Mouse (Mus musculus) kidney, adult 2 months (tissue): ENCODE measurements at regions not wholly inside any gene's neighbourhood (a gene's known extent, or its start where the extent isn't known, plus 50 kb on each side); places are given as distances from the start of the nearest gene placed in this dataset.

Experiments used
- DNase-seq: peaks from one replicate; pipeline ENCODE4 v3.0.0; 2021
- H3K27ac ChIP-seq: fragments of 200-500 bp; 2 replicates; pipeline ENCODE4 v1.5.1; 2012; ENCODE audit warnings: low read depth, low read length, control low read depth, inconsistent platforms; ENCODE audit not compliant: insufficient read depth
- H3K27me3 ChIP-seq: fragments of 200-500 bp; replicated peaks from 2 replicates; pipeline ENCODE4 v1.6.1; 2012; ENCODE audit warnings: mild to moderate bottlenecking, moderate library complexity, low read length, inconsistent platforms; ENCODE audit not compliant: control insufficient read depth, insufficient read depth
- H3K36me3 ChIP-seq: fragments of 200-500 bp; 2 replicates; pipeline ENCODE4 v1.6.1; 2012; ENCODE audit warnings: mild to moderate bottlenecking, moderate library complexity, low read length, inconsistent platforms; ENCODE audit not compliant: control insufficient read depth, insufficient read depth
- H3K4me1 ChIP-seq: fragments of 200-500 bp; 2 replicates; pipeline ENCODE4 v1.6.1; 2011; ENCODE audit warnings: low read length; ENCODE audit not compliant: control insufficient read depth, insufficient read depth
- H3K4me3 ChIP-seq: fragments of 200-500 bp; 2 replicates; pipeline ENCODE4 v1.5.1; 2011; ENCODE audit warnings: mild to moderate bottlenecking, low read depth, low read length, control low read depth; ENCODE audit not compliant: insufficient read depth
- CTCF ChIP-seq: fragments of 200-500 bp; conservative IDR thresholded peaks from 2 replicates; pipeline ENCODE4 v1.5.1; 2011; ENCODE audit warnings: low read depth, mild to moderate bottlenecking, control low read depth, low read length, moderate library complexity, mixed read lengths; ENCODE audit not compliant: insufficient read depth, insufficient read length
- POLR2A ChIP-seq: fragments of 200-500 bp; IDR thresholded peaks from one replicate; pipeline ENCODE4 v1.6.1; 2011; ENCODE audit warnings: low read depth, low read length, control low read depth
- WGBS: fragments of 180-500 bp; shearing (Covaris S2); methylation state at CpG from one replicate; pipeline ENCODE4 v1.1.7; 2018; 5-methylcytosine and 5-hydroxymethylcytosine counted together

- Histone ChIP-seq H3K4me1 (no peaks in the 10 kb centered on the region), H3K27me3 (no peaks in the 10 kb centered on the region; the same call in 1 of the 2 replicates), H3K4me3 (no peak overlapping the region), H3K36me3 (no peaks in the 10 kb centered on the region), H3K27ac (no peak overlapping the region)
- no peak for DNase-seq
- no peak for TF ChIP-seq CTCF
- no peak for TF ChIP-seq POLR2A
- WGBS, result 81% methylated on average over 6 of the region's 6 CpGs
Measured at GRCm38 (mm10) chr11:12857358-12858199, 392.8 kb upstream of the Cobl start.

- Histone ChIP-seq H3K4me3 (no peak overlapping the region), H3K36me3 (no peaks in the 10 kb centered on the region), H3K27me3 (no peaks in the 10 kb centered on the region), H3K27ac (no peak overlapping the region), H3K4me1 (no peaks in the 10 kb centered on the region)
- TF ChIP-seq POLR2A (no peak), CTCF (no peak)
- DNase-seq, result no peak
Measured at GRCm38 (mm10) chr11:12847793-12848192, 383.0 kb upstream of the Cobl start.

- H3K36me3 ChIP-seq, result no peaks in the 10 kb centered on the region
- TF ChIP-seq POLR2A, result no peak
- TF ChIP-seq CTCF, result no peak
- no peak overlapping the region for H3K27ac ChIP-seq
- DNase-seq, result no peak
- H3K4me1 ChIP-seq, result no peaks in the 10 kb centered on the region
- no peak overlapping the region for H3K4me3 ChIP-seq
- no peaks in the 10 kb centered on the region for H3K27me3 ChIP-seq
Measured at GRCm38 (mm10) chr11:12843631-12844423, 379.1 kb upstream of the Cobl start.

GRCm38 (mm10) chr11:12841393-12841792 is 376.6 kb upstream of the Cobl start:
- Histone ChIP-seq H3K27me3 (no peaks in the 10 kb centered on the region), H3K36me3 (no peaks in the 10 kb centered on the region), H3K4me3 (no peak overlapping the region), H3K27ac (no peak overlapping the region), H3K4me1 (no peaks in the 10 kb centered on the region)
- WGBS, result 65% methylated on average over 2 of the region's 2 CpGs
- DNase-seq, result no peak
- TF ChIP-seq CTCF, result no peak
- TF ChIP-seq POLR2A, result no peak

- DNase-seq, result no peak
- WGBS, result 80% methylated on average over 2 of the region's 2 CpGs
- H3K4me1 ChIP-seq, result no peaks in the 10 kb centered on the region
Measured at GRCm38 (mm10) chr11:12837920-12838319, 373.2 kb upstream of the Cobl start.

GRCm38 (mm10) chr11:12837387-12837786 is 372.6 kb upstream of the Cobl start:
- no peaks in the 10 kb centered on the region for H3K36me3 ChIP-seq
- 57% methylated on average over 2 of the region's 2 CpGs for WGBS

More at GRCm38 (mm10) chr11:12837920-12838319, 373.2 kb upstream of the Cobl start:
- TF ChIP-seq POLR2A (no peak), CTCF (no peak)
- Histone ChIP-seq H3K27ac (no peak overlapping the region), H3K27me3 (no peaks in the 10 kb centered on the region), H3K36me3 (no peaks in the 10 kb centered on the region), H3K4me3 (no peak overlapping the region)

GRCm38 (mm10) chr11:12836387-12836786 is 371.6 kb upstream of the Cobl start:
- TF ChIP-seq CTCF, result no peak
- no peak for TF ChIP-seq POLR2A
- H3K4me3 ChIP-seq, result no peak overlapping the region
- no peaks in the 10 kb centered on the region for H3K36me3 ChIP-seq
- no peaks in the 10 kb centered on the region for H3K4me1 ChIP-seq
- no peak for DNase-seq
- H3K27me3 ChIP-seq, result no peaks in the 10 kb centered on the region
- no peak overlapping the region for H3K27ac ChIP-seq

More at GRCm38 (mm10) chr11:12837387-12837786, 372.6 kb upstream of the Cobl start:
- no peak for DNase-seq
- TF ChIP-seq POLR2A (no peak), CTCF (no peak)
- no peak overlapping the region for H3K27ac ChIP-seq
- H3K4me3 ChIP-seq, result no peak overlapping the region
- H3K4me1 ChIP-seq, result no peaks in the 10 kb centered on the region
- no peaks in the 10 kb centered on the region for H3K27me3 ChIP-seq
